In genomic region chr7:52702464-52703145, GRCm38 (mm10) we compare ENCODE assay signal across 14 mouse cellular contexts.
DNase-seq lines count a peak whose midpoint lies in the region; ATAC-seq lines count a peak whose summit lies in the region.
"Had no signal": no experiment of that assay in that cellular context is flagged by ENCODE, and none has a peak within 500 bp of the region (broad histone marks: within the 10 kb centered on the region; RNA-seq: fewer than 3 reads in every experiment).

No protein-coding gene starts in this region.

- intact Hi-C loops in left cerebral cortex, postnatal 4 days (cut with DNase I): no loop called here

- no peak for ATAC-seq in embryonic facial prominence, embryonic 14.5 days (ENCODE audit: low read depth)
- ATAC-seq in hindbrain, embryonic 14.5 days (ENCODE audit: low FRiP score): peak; percentile 89
- ATAC-seq in neural tube, embryonic 13.5 days (ENCODE audit: low read depth): peak; percentile 93
- ATAC-seq: intestine, embryonic 15.5 days had no signal

- no peak overlapping the region for H3K27ac ChIP-seq in embryonic facial prominence, embryonic 14.5 days (replicated peaks; ENCODE audit: low read depth, low read length)
- no peak overlapping the region for H3K27ac ChIP-seq in embryonic facial prominence, embryonic 10.5 days (replicated peaks)
- H3K27ac ChIP-seq in hindbrain, embryonic 14.5 days: 0 out of 2 replicates have a peak overlapping the region, but pooled peaks have one; percentile 11
- no peak overlapping the region for H3K27ac ChIP-seq in neural tube, embryonic 13.5 days (replicated peaks)
- H3K27ac ChIP-seq: intestine, embryonic 15.5 days; limb, embryonic 15.5 days had no signal

- no peaks in the 10 kb centered on the region for H3K9me3 ChIP-seq in embryonic facial prominence, embryonic 14.5 days (ENCODE audit: control insufficient read depth, low read length)
- H3K9me3 ChIP-seq in embryonic facial prominence, embryonic 10.5 days: no peaks in the 10 kb centered on the region
- no peaks in the 10 kb centered on the region for H3K9me3 ChIP-seq in hindbrain, embryonic 14.5 days (ENCODE audit: control insufficient read depth, low read length)
- H3K9me3 ChIP-seq in neural tube, embryonic 13.5 days: no peaks in the 10 kb centered on the region
- H3K9me3 ChIP-seq: intestine, embryonic 15.5 days; limb, embryonic 15.5 days had no signal

- WGBS in embryonic facial prominence, embryonic 14.5 days: 39% methylated on average over 3 of the region's 3 CpGs
- WGBS in embryonic facial prominence, embryonic 10.5 days: 56% methylated on average over 3 of the region's 3 CpGs
- 45% methylated on average over 3 of the region's 3 CpGs for WGBS in hindbrain, embryonic 14.5 days
- WGBS in neural tube, embryonic 13.5 days: 55% methylated on average over 3 of the region's 3 CpGs

- H3K27me3 ChIP-seq in embryonic facial prominence, embryonic 14.5 days (replicated peaks; ENCODE audit: control insufficient read depth, insufficient read depth, low read length): no peaks in the 10 kb centered on the region
- no peaks in the 10 kb centered on the region for H3K27me3 ChIP-seq in embryonic facial prominence, embryonic 10.5 days (replicated peaks; ENCODE audit: low read depth, poor library complexity, severe bottlenecking)
- no peaks in the 10 kb centered on the region for H3K27me3 ChIP-seq in hindbrain, embryonic 14.5 days (ENCODE audit: control insufficient read depth, insufficient read depth, low read length)
- no peaks in the 10 kb centered on the region for H3K27me3 ChIP-seq in neural tube, embryonic 13.5 days
- H3K27me3 ChIP-seq: intestine, embryonic 15.5 days; limb, embryonic 15.5 days had no signal

- H3K4me1 ChIP-seq in embryonic facial prominence, embryonic 14.5 days (ENCODE audit: control insufficient read depth, insufficient read depth, low read length): no peaks in the 10 kb centered on the region
- no peaks in the 10 kb centered on the region for H3K4me1 ChIP-seq in embryonic facial prominence, embryonic 10.5 days
- H3K4me1 ChIP-seq in hindbrain, embryonic 14.5 days (replicated peaks; ENCODE audit: control insufficient read depth, insufficient read depth, low read length): 0 out of 2 replicates have a peak, but pooled peaks cover 3% of the 10 kb centered on the region
- peaks cover 3% of the 10 kb centered on the region; the same call in 1 of the 2 replicates for H3K4me1 ChIP-seq in neural tube, embryonic 13.5 days (replicated peaks)
- H3K4me1 ChIP-seq: intestine, embryonic 15.5 days; limb, embryonic 15.5 days had no signal

- H3K36me3 ChIP-seq in embryonic facial prominence, embryonic 14.5 days (ENCODE audit: control insufficient read depth, insufficient read depth, low read length): no peaks in the 10 kb centered on the region
- H3K36me3 ChIP-seq in embryonic facial prominence, embryonic 10.5 days (replicated peaks): no peaks in the 10 kb centered on the region
- H3K36me3 ChIP-seq in hindbrain, embryonic 14.5 days (replicated peaks; ENCODE audit: control insufficient read depth, insufficient read depth): no peaks in the 10 kb centered on the region
- H3K36me3 ChIP-seq in neural tube, embryonic 13.5 days: no peaks in the 10 kb centered on the region
- H3K36me3 ChIP-seq: intestine, embryonic 15.5 days; limb, embryonic 15.5 days had no signal

- H3K9ac ChIP-seq in embryonic facial prominence, embryonic 14.5 days (ENCODE audit: low read depth, low read length): no peak overlapping the region
- no peak overlapping the region for H3K9ac ChIP-seq in hindbrain, embryonic 14.5 days
- H3K9ac ChIP-seq in neural tube, embryonic 13.5 days: no peak overlapping the region
- H3K9ac ChIP-seq: intestine, embryonic 15.5 days; limb, embryonic 15.5 days; lung, embryonic 14.5 days had no signal

- DNase-seq in embryonic facial prominence, embryonic 14.5 days (ENCODE audit: low spot score): peak; percentile 14
- DNase-seq in embryonic facial prominence, embryonic 10.5 days (ENCODE audit: low spot score): no peak
- DNase-seq in left cerebral cortex, postnatal 4 days: peak; percentile 35
- no peak for DNase-seq in left cerebral cortex, adult 9 months (ENCODE audit: low spot score in 2 of 2)
- peak; percentile 29 for DNase-seq in hindbrain, embryonic 14.5 days (ENCODE audit: low spot score)
- DNase-seq in MN1 (ENCODE audit: low spot score): no peak
- no peak for DNase-seq in thymus, postnatal 0 days (ENCODE audit: low spot score)
- DNase-seq: cerebellum, adult 9-10 months; lung, embryonic 14.5 days; right cerebral cortex, postnatal 25 days; thymus, postnatal 25 days had no signal

- H3K4me3 ChIP-seq in embryonic facial prominence, embryonic 14.5 days (ENCODE audit: low read depth, low read length): no peak overlapping the region
- H3K4me3 ChIP-seq in embryonic facial prominence, embryonic 10.5 days: no peak overlapping the region
- no peak overlapping the region for H3K4me3 ChIP-seq in hindbrain, embryonic 14.5 days (replicated peaks; ENCODE audit: low read length)
- no peak overlapping the region for H3K4me3 ChIP-seq in neural tube, embryonic 13.5 days
- H3K4me3 ChIP-seq: intestine, embryonic 15.5 days; limb, embryonic 15.5 days had no signal

- H3K4me2 ChIP-seq in embryonic facial prominence, embryonic 14.5 days (ENCODE audit: low read depth, low read length): no peak overlapping the region
- H3K4me2 ChIP-seq in hindbrain, embryonic 14.5 days (replicated peaks): no peak overlapping the region
- no peak overlapping the region for H3K4me2 ChIP-seq in neural tube, embryonic 13.5 days
- H3K4me2 ChIP-seq: intestine, embryonic 15.5 days; limb, embryonic 15.5 days; lung, embryonic 14.5 days had no signal

Comparison
In these comparisons a context has a peak if more than half of its experiments do, and no peak if none do; other contexts are left out.
1. DNase-seq: peak in embryonic facial prominence, embryonic 14.5 days (single experiment), left cerebral cortex, postnatal 4 days (single experiment) and hindbrain, embryonic 14.5 days (single experiment); none in embryonic facial prominence, embryonic 10.5 days (single experiment), left cerebral cortex, adult 9 months (0 of 2), MN1 (single experiment) and thymus, postnatal 0 days (single experiment).